12 mouse cellular contexts compared by ENCODE assay signal in genomic region chr5:73208645-73209044, GRCm38 (mm10). TPM values are rescaled to one million over a fixed set of nuclear protein-coding genes. Genes with fewer than 3 reads are reported as not detected.
DNase-seq lines count a peak whose midpoint lies in the region; ATAC-seq and TF ChIP-seq lines count a peak whose summit lies in the region.
"Had no signal": no experiment of that assay in that cellular context is flagged by ENCODE, and none has a peak within 500 bp of the region (broad histone marks: within the 10 kb centered on the region; RNA-seq: fewer than 3 reads in every experiment).

No protein-coding gene starts in this region.

- H3K36me3 ChIP-seq in heart, embryonic 12.5 days: peaks cover 33% of the 10 kb centered on the region
- H3K36me3 ChIP-seq in liver, postnatal 0 days (replicated peaks; ENCODE audit: insufficient read depth, low read length): 0 out of 2 replicates have a peak, but pooled peaks cover 6% of the 10 kb centered on the region
- H3K36me3 ChIP-seq in liver, embryonic 12.5 days: peaks cover 20% of the 10 kb centered on the region
- peaks cover 10% of the 10 kb centered on the region; the same call in 1 of the 2 replicates for H3K36me3 ChIP-seq in embryonic facial prominence, embryonic 14.5 days (ENCODE audit: control insufficient read depth, insufficient read depth, low read length)

- H3K4me1 ChIP-seq in heart, embryonic 12.5 days (replicated peaks): peaks cover 39% of the 10 kb centered on the region
- H3K4me1 ChIP-seq in liver, postnatal 0 days (ENCODE audit: insufficient read depth): peaks cover 5% of the 10 kb centered on the region; the same call in 1 of the 2 replicates
- H3K4me1 ChIP-seq in liver, embryonic 12.5 days: peaks cover 29% of the 10 kb centered on the region
- H3K4me1 ChIP-seq in embryonic facial prominence, embryonic 14.5 days (ENCODE audit: control insufficient read depth, insufficient read depth, low read length): peaks cover 11% of the 10 kb centered on the region
- H3K4me1 ChIP-seq: lung, embryonic 15.5 days had no signal

- no peak overlapping the region for H3K4me2 ChIP-seq in heart, embryonic 12.5 days
- H3K4me2 ChIP-seq in liver, postnatal 0 days (ENCODE audit: low read depth, low read length): no peak overlapping the region
- H3K4me2 ChIP-seq in liver, embryonic 12.5 days: no peak overlapping the region
- H3K4me2 ChIP-seq in embryonic facial prominence, embryonic 14.5 days (ENCODE audit: low read depth, low read length): no peak overlapping the region
- H3K4me2 ChIP-seq: lung, embryonic 15.5 days had no signal

- H3K9me3 ChIP-seq in heart, embryonic 12.5 days (replicated peaks): no peaks in the 10 kb centered on the region
- no peaks in the 10 kb centered on the region for H3K9me3 ChIP-seq in liver, postnatal 0 days (ENCODE audit: low read length)
- H3K9me3 ChIP-seq in liver, embryonic 12.5 days (replicated peaks): no peaks in the 10 kb centered on the region
- H3K9me3 ChIP-seq in embryonic facial prominence, embryonic 14.5 days (ENCODE audit: control insufficient read depth, low read length): no peaks in the 10 kb centered on the region
- H3K9me3 ChIP-seq: lung, embryonic 15.5 days; megakaryocyte, embryonic 14.5 days had no signal

- no peak for TF ChIP-seq EP300 in liver, postnatal 0 days (IDR thresholded peaks at IDR 0.05; ENCODE audit: low read depth)

- WGBS in heart, embryonic 12.5 days: 63% methylated on average over 6 of the region's 6 CpGs
- WGBS in liver, postnatal 0 days (ENCODE audit: insufficient replicate concordance): 85% methylated on average over 6 of the region's 6 CpGs
- 83% methylated on average over 6 of the region's 6 CpGs for WGBS in liver, embryonic 12.5 days (ENCODE audit: insufficient replicate concordance)
- WGBS in embryonic facial prominence, embryonic 14.5 days: 69% methylated on average over 6 of the region's 6 CpGs

- DNase-seq in adrenal gland, adult (ENCODE audit: inconsistent age in 2 of 2, low spot score in 1 of 2): peak; percentile 38 to 63
- DNase-seq in adrenal gland, postnatal 14 days: no peak
- DNase-seq in heart, adult 18-20 months: no peak
- DNase-seq in liver, postnatal 0 days: no peak
- no peak for DNase-seq in embryonic facial prominence, embryonic 14.5 days (ENCODE audit: low spot score)
- DNase-seq in urinary bladder, adult 2 months (ENCODE audit: low spot score): no peak
- DNase-seq: adrenal gland, postnatal 25 days had no signal

- no peak overlapping the region for H3K4me3 ChIP-seq in heart, embryonic 12.5 days
- H3K4me3 ChIP-seq in liver, postnatal 0 days (ENCODE audit: low read depth, low read length): no peak overlapping the region
- H3K4me3 ChIP-seq in liver, embryonic 12.5 days: no peak overlapping the region
- H3K4me3 ChIP-seq in embryonic facial prominence, embryonic 14.5 days (ENCODE audit: low read depth, low read length): no peak overlapping the region
- H3K4me3 ChIP-seq: lung, embryonic 15.5 days; megakaryocyte, embryonic 14.5 days had no signal

- TF ChIP-seq CTCF in liver, postnatal 0 days (IDR thresholded peaks at IDR 0.05; ENCODE audit: low read depth): no peak

- H3K27ac ChIP-seq in heart, embryonic 12.5 days (ENCODE audit: poor library complexity, severe bottlenecking): peak overlapping the region; percentile 77
- H3K27ac ChIP-seq in liver, postnatal 0 days (ENCODE audit: low read depth): peak overlapping the region; percentile 70
- H3K27ac ChIP-seq in liver, embryonic 12.5 days: no peak overlapping the region
- H3K27ac ChIP-seq in embryonic facial prominence, embryonic 14.5 days (replicated peaks; ENCODE audit: low read depth, low read length): peak overlapping the region; percentile 39; the same call in 1 of the 2 replicates
- H3K27ac ChIP-seq: lung, embryonic 15.5 days had no signal

- ATAC-seq in heart, embryonic 12.5 days (ENCODE audit: insufficient number of reproducible peaks, low FRiP score): no peak
- no peak for ATAC-seq in liver, postnatal 0 days
- no peak for ATAC-seq in liver, embryonic 12.5 days
- ATAC-seq in embryonic facial prominence, embryonic 14.5 days (ENCODE audit: low read depth): no peak
- ATAC-seq: intestine, postnatal 0 days had no signal

- no peaks in the 10 kb centered on the region for H3K27me3 ChIP-seq in heart, embryonic 12.5 days (replicated peaks)
- H3K27me3 ChIP-seq in liver, postnatal 0 days (ENCODE audit: insufficient read depth, low read length): no peaks in the 10 kb centered on the region
- H3K27me3 ChIP-seq in liver, embryonic 12.5 days (replicated peaks): no peaks in the 10 kb centered on the region
- H3K27me3 ChIP-seq in embryonic facial prominence, embryonic 14.5 days (replicated peaks; ENCODE audit: control insufficient read depth, insufficient read depth, low read length): no peaks in the 10 kb centered on the region
- H3K27me3 ChIP-seq: lung, embryonic 15.5 days; megakaryocyte, embryonic 14.5 days had no signal

- no peak overlapping the region for H3K9ac ChIP-seq in heart, embryonic 12.5 days
- H3K9ac ChIP-seq in liver, postnatal 0 days (replicated peaks): no peak overlapping the region
- H3K9ac ChIP-seq in liver, embryonic 12.5 days: no peak overlapping the region
- no peak overlapping the region for H3K9ac ChIP-seq in embryonic facial prominence, embryonic 14.5 days (ENCODE audit: low read depth, low read length)
- H3K9ac ChIP-seq: lung, embryonic 15.5 days had no signal

RNA-seq across cellular contexts. Expression of gene Fryl, which starts 47.8 kb away (rescaled TPM):
- 43.0 and 55.1 TPM in 2 replicates for total RNA-seq in adrenal gland, postnatal 14 days (2021)
- 38.7 and 40.2 TPM in 2 replicates for polyA plus RNA-seq in heart, embryonic 12.5 days (2016; fragmentation: Nextera tagmentation; extraction: Ambion mirVana)
- total RNA-seq in heart, adult 18-20 months (2021): 10 to 100 TPM; 28.8 to 40.5 TPM
- polyA plus RNA-seq in liver, postnatal 0 days (2015; fragmentation: Nextera tagmentation; extraction: Ambion mirVana): 22.8 and 25.8 TPM in 2 replicates
- polyA plus RNA-seq in liver, embryonic 12.5 days (2016; fragmentation: Nextera tagmentation; extraction: Ambion mirVana): 46.3 and 50.6 TPM in 2 replicates
- 24.8 and 26.8 TPM in 2 replicates for polyA plus RNA-seq in embryonic facial prominence, embryonic 14.5 days (2014; fragmentation: Nextera tagmentation; extraction: Ambion mirVana)
- polyA plus RNA-seq in urinary bladder, adult 2 months (2012; rRNA removed): 35.4 and 52.6 TPM in 2 replicates

Comparison
In these comparisons a context has a peak if more than half of its experiments do, and no peak if none do; other contexts are left out.
1. DNase-seq: peak in adrenal gland, adult (2 of 2); none in adrenal gland, postnatal 14 days (single experiment), heart, adult 18-20 months (0 of 2), liver, postnatal 0 days (single experiment), embryonic facial prominence, embryonic 14.5 days (single experiment) and urinary bladder, adult 2 months (single experiment).